In the genomic region with DNA sequence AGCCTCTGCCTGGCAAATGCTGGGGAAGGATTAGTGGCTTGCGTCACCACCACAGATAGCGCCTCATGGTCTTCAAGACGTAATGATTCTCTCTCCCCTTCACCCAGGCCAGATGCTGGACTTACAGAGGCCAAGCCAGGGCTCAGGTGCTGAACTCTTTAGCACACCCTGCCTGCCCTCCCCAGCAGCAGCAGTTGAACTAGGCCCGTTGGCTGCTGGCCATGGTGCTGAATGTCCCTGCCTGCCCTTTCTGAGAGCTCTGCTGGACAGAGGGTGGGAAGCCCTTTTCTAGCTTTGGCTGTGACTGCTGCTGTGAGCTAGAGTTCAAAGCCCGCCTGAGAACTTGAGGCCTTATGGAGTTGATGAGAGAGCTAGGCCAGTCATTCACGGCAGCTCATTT, we compare ENCODE assay signal across 8 mouse cellular contexts.
A peak's percentile ranks its signal among the peaks of the same experiment; 100 is the strongest.
DNase-seq lines count a peak whose midpoint lies in the region; ATAC-seq and TF ChIP-seq lines count a peak whose summit lies in the region.

No protein-coding gene starts in this region.

- no peaks in the 10 kb centered on the region for H3K4me1 ChIP-seq in ES-Bruce4 (ENCODE audit: control insufficient read depth, insufficient read depth, low read length)
- no peaks in the 10 kb centered on the region for H3K4me1 ChIP-seq in lung, embryonic 14.5 days (ENCODE audit: insufficient read depth)

- intact Hi-C loops in heart, postnatal 25 days (cut with DNase I) = no loop called here

- DNase-seq in heart, adult 8-10 months (ENCODE audit: low spot score) = peak; percentile 9
- DNase-seq in heart, postnatal 25 days (ENCODE audit: low spot score) = no peak
- DNase-seq in c-Kit-positive CD71-positive TER-119-negative erythroid progenitor cells, embryonic 14.5 days (ENCODE audit: low read depth) = peak; percentile 32
- DNase-seq in heart, postnatal 4 days = peak; percentile 86
- peak; percentile 90 for DNase-seq in lung, embryonic 14.5 days
- DNase-seq in testis, postnatal 14 days (ENCODE audit: low spot score) = peak; percentile 66
- DNase-seq in left cerebral cortex, adult 8-10 months (ENCODE audit: low spot score in 2 of 2) = no peak

- no peak overlapping the region for H3K9ac ChIP-seq in ES-Bruce4 (ENCODE audit: low read depth, poor library complexity, severe bottlenecking)
- H3K9ac ChIP-seq in lung, embryonic 14.5 days = no peak overlapping the region

- TF ChIP-seq CTCF in ES-Bruce4 (IDR thresholded peaks at IDR 0.05; ENCODE audit: low read depth, low read length) = peak; percentile 52
- TF ChIP-seq CTCF in lung, embryonic 14.5 days (IDR thresholded peaks at IDR 0.05; ENCODE audit: low read depth) = peak; percentile 53

- H3K27ac ChIP-seq in ES-Bruce4 (ENCODE audit: insufficient read depth, low read length) = no peak overlapping the region
- H3K27ac ChIP-seq in lung, embryonic 14.5 days (ENCODE audit: low read depth) = no peak overlapping the region

- no peaks in the 10 kb centered on the region for H3K9me3 ChIP-seq in ES-Bruce4 (replicated peaks; ENCODE audit: control insufficient read depth, insufficient read depth, low read length, poor library complexity, severe bottlenecking)
- H3K9me3 ChIP-seq in lung, embryonic 14.5 days (ENCODE audit: low read depth, low read length) = no peaks in the 10 kb centered on the region

- TF ChIP-seq POLR2A in ES-Bruce4 (IDR thresholded peaks at IDR 0.05; ENCODE audit: insufficient read depth, low read length) = no peak

- no peaks in the 10 kb centered on the region for H3K36me3 ChIP-seq in ES-Bruce4 (ENCODE audit: control insufficient read depth, insufficient read depth, low read length, poor library complexity, severe bottlenecking)
- H3K36me3 ChIP-seq in lung, embryonic 14.5 days (ENCODE audit: insufficient read depth) = no peaks in the 10 kb centered on the region

- no peak overlapping the region for H3K4me3 ChIP-seq in ES-Bruce4 (ENCODE audit: low read depth, low read length)
- no peak overlapping the region for H3K4me3 ChIP-seq in lung, embryonic 14.5 days (ENCODE audit: low read depth, low read length)

- no peak for TF ChIP-seq EP300 in ES-Bruce4 (IDR thresholded peaks at IDR 0.05; ENCODE audit: insufficient read depth, low read depth, low read length)

- ATAC-seq in lung, embryonic 14.5 days (ENCODE audit: insufficient read depth) = no peak

- no peak overlapping the region for H3K4me2 ChIP-seq in lung, embryonic 14.5 days

- no peaks in the 10 kb centered on the region for H3K27me3 ChIP-seq in ES-Bruce4 (ENCODE audit: control insufficient read depth, insufficient read depth, low read length, poor library complexity, severe bottlenecking)
- H3K27me3 ChIP-seq in lung, embryonic 14.5 days (ENCODE audit: insufficient read depth, low read length) = no peaks in the 10 kb centered on the region

- WGBS in lung, embryonic 14.5 days = 19% methylated on average over 6 of the region's 6 CpGs

Comparison
In these comparisons a context has a peak if more than half of its experiments do, and no peak if none do; other contexts are left out.
1. DNase-seq: peak in heart, adult 8-10 months (single experiment), c-Kit-positive CD71-positive TER-119-negative erythroid progenitor cells, embryonic 14.5 days (single experiment), heart, postnatal 4 days (single experiment), lung, embryonic 14.5 days (single experiment) and testis, postnatal 14 days (single experiment); none in heart, postnatal 25 days (single experiment) and left cerebral cortex, adult 8-10 months (0 of 2).